Mouse (Mus musculus): ENCODE results near the gene Grk6.
"Not testable (repeated sequence)": the region's sequence is repeated elsewhere in the genome, so short reads cannot be mapped to it uniquely, and the experiment has no call there.

The Grk6 gene

GRCm38 (mm10) chr13:55426613-55427012 lies 18.3 kb upstream of the Grk6 start, which contains the start of gene F12:
Gene F12, minus strand, starts transcription at chr13:55426793.
- DNase-seq (ENCODE audit: low read depth, low spot score) = no peak

- no peak for DNase-seq (ENCODE audit: low read depth, low spot score)
Observed at GRCm38 (mm10) chr13:55429226-55429888, 15.5 kb upstream of the Grk6 start.

GRCm38 (mm10) chr13:55430566-55430965 lies 14.3 kb upstream of the Grk6 start:
- no peak for DNase-seq (ENCODE audit: low read depth, low spot score)

- no peak for DNase-seq (ENCODE audit: low read depth, low spot score)
Observed at GRCm38 (mm10) chr13:55431889-55432685, 12.8 kb upstream of the Grk6 start.

GRCm38 (mm10) chr13:55437111-55437629 lies 7.7 kb upstream of the Grk6 start:
- DNase-seq (ENCODE audit: low read depth, low spot score) = not testable (repeated sequence)

GRCm38 (mm10) chr13:55443799-55444285 lies 1.0 kb upstream of the Grk6 start:
- DNase-seq (ENCODE audit: low read depth, low spot score) = no peak

- DNase-seq (ENCODE audit: low read depth, low spot score) = no peak
Observed at GRCm38 (mm10) chr13:55444286-55444936, 461 bp upstream of the Grk6 start.

- peak; percentile 50 for DNase-seq (ENCODE audit: low read depth, low spot score)
Observed at GRCm38 (mm10) chr13:55445361-55446091, 654 bp downstream of the Grk6 start.

GRCm38 (mm10) chr13:55446483-55447105 lies 1.7 kb downstream of the Grk6 start:
- DNase-seq (ENCODE audit: low read depth, low spot score) = no peak

- no peak for DNase-seq (ENCODE audit: low read depth, low spot score)
Observed at GRCm38 (mm10) chr13:55447543-55447943, 2.7 kb downstream of the Grk6 start.

GRCm38 (mm10) chr13:55448131-55448530 lies 3.3 kb downstream of the Grk6 start:
- DNase-seq (ENCODE audit: low read depth, low spot score) = no peak

- no peak for DNase-seq (ENCODE audit: low read depth, low spot score)
Observed at GRCm38 (mm10) chr13:55449205-55449604, 4.3 kb downstream of the Grk6 start.

GRCm38 (mm10) chr13:55449679-55450441 lies 5.0 kb downstream of the Grk6 start:
- no peak for DNase-seq (ENCODE audit: low read depth, low spot score)

GRCm38 (mm10) chr13:55450511-55450980 lies 5.7 kb downstream of the Grk6 start:
- DNase-seq (ENCODE audit: low read depth, low spot score) = no peak

GRCm38 (mm10) chr13:55451296-55451695 lies 6.4 kb downstream of the Grk6 start:
- no peak for DNase-seq (ENCODE audit: low read depth, low spot score)

GRCm38 (mm10) chr13:55451785-55452549 lies 7.1 kb downstream of the Grk6 start:
- DNase-seq (ENCODE audit: low read depth, low spot score) = no peak

- DNase-seq (ENCODE audit: low read depth, low spot score) = no peak
Observed at GRCm38 (mm10) chr13:55462965-55463364, 18.1 kb downstream of the Grk6 start.

GRCm38 (mm10) chr13:55463399-55464026 lies 18.6 kb downstream of the Grk6 start:
- DNase-seq (ENCODE audit: low read depth, low spot score) = no peak
